Mouse (Mus musculus) c-Kit-positive CD71-positive TER-119-negative erythroid progenitor cells, embryonic 14.5 days (primary cell): ENCODE data around the gene D430019H16Rik.

Experiments
- DNase-seq: peaks from one replicate; pipeline ENCODE4 v3.0.0-alpha.2; 2013; ENCODE audit warnings: low read depth

The D430019H16Rik gene

GRCm38 (mm10) chr12:105490227-105490626 is 36.6 kb downstream of the D430019H16Rik start:
- no peak for DNase-seq

- no peak for DNase-seq
These were observed 37.1 kb downstream of the D430019H16Rik start for GRCm38 (mm10) chr12:105490794-105491193.

- no peak for DNase-seq
These were observed 41.1 kb downstream of the D430019H16Rik start for GRCm38 (mm10) chr12:105494796-105495195.

GRCm38 (mm10) chr12:105497894-105498293 is 44.2 kb downstream of the D430019H16Rik start:
- DNase-seq = no peak

- DNase-seq = no peak
These were observed 44.8 kb downstream of the D430019H16Rik start for GRCm38 (mm10) chr12:105498423-105498822.

- DNase-seq = no peak
These were observed 45.2 kb downstream of the D430019H16Rik start for GRCm38 (mm10) chr12:105498842-105499241.

GRCm38 (mm10) chr12:105500940-105501339 is 47.3 kb downstream of the D430019H16Rik start:
- no peak for DNase-seq

- no peak for DNase-seq
These were observed 51.1 kb downstream of the D430019H16Rik start for GRCm38 (mm10) chr12:105504736-105505135.

- DNase-seq = no peak
These were observed 57.5 kb downstream of the D430019H16Rik start for GRCm38 (mm10) chr12:105511109-105511508.

GRCm38 (mm10) chr12:105511671-105512502 is 58.2 kb downstream of the D430019H16Rik start:
- no peak for DNase-seq

- DNase-seq = no peak
These were observed 60.5 kb downstream of the D430019H16Rik start for GRCm38 (mm10) chr12:105514111-105514510.

GRCm38 (mm10) chr12:105517026-105517675 is 63.5 kb downstream of the D430019H16Rik start:
- DNase-seq = no peak

- DNase-seq = no peak
These were observed 66.2 kb downstream of the D430019H16Rik start for GRCm38 (mm10) chr12:105519851-105520250.

GRCm38 (mm10) chr12:105521170-105521762 is 67.6 kb downstream of the D430019H16Rik start:
- DNase-seq = no peak

GRCm38 (mm10) chr12:105523737-105524136 is 70.1 kb downstream of the D430019H16Rik start:
- no peak for DNase-seq

- no peak for DNase-seq
These were observed 72.5 kb downstream of the D430019H16Rik start for GRCm38 (mm10) chr12:105526186-105526585.

GRCm38 (mm10) chr12:105526829-105527228 is 73.2 kb downstream of the D430019H16Rik start:
- no peak for DNase-seq

GRCm38 (mm10) chr12:105529545-105529944 is 75.9 kb downstream of the D430019H16Rik start:
- DNase-seq = no peak

GRCm38 (mm10) chr12:105531724-105532371 is 78.2 kb downstream of the D430019H16Rik start:
- DNase-seq = no peak

GRCm38 (mm10) chr12:105534842-105535241 is 81.2 kb downstream of the D430019H16Rik start:
- DNase-seq = no peak

- no peak for DNase-seq
These were observed 82.5 kb downstream of the D430019H16Rik start for GRCm38 (mm10) chr12:105535968-105536760.
